Mouse (Mus musculus) C3H10T1/2 (cell line): ENCODE results near the gene Tmtc1. TPM values are rescaled to one million over a fixed set of nuclear protein-coding genes. Genes with fewer than 3 reads are reported as not detected.

Experiments used
- polyA plus RNA-seq, 2 experiments: library from polyadenylated mRNA; unstranded; fragments of >200 nt; fragmentation: generic; extraction: Trizol; gene quantifications; one replicate each; pipeline ENCODE4 v1.2.1; 2012; ENCODE audit warnings: missing spikeins in 2 of 2

Tmtc1 gene
- 1 to 10 TPM in 1 of 2 experiments, under 1 TPM in 1; 0.07 to 4.9 TPM for polyA plus RNA-seq

DNA sequence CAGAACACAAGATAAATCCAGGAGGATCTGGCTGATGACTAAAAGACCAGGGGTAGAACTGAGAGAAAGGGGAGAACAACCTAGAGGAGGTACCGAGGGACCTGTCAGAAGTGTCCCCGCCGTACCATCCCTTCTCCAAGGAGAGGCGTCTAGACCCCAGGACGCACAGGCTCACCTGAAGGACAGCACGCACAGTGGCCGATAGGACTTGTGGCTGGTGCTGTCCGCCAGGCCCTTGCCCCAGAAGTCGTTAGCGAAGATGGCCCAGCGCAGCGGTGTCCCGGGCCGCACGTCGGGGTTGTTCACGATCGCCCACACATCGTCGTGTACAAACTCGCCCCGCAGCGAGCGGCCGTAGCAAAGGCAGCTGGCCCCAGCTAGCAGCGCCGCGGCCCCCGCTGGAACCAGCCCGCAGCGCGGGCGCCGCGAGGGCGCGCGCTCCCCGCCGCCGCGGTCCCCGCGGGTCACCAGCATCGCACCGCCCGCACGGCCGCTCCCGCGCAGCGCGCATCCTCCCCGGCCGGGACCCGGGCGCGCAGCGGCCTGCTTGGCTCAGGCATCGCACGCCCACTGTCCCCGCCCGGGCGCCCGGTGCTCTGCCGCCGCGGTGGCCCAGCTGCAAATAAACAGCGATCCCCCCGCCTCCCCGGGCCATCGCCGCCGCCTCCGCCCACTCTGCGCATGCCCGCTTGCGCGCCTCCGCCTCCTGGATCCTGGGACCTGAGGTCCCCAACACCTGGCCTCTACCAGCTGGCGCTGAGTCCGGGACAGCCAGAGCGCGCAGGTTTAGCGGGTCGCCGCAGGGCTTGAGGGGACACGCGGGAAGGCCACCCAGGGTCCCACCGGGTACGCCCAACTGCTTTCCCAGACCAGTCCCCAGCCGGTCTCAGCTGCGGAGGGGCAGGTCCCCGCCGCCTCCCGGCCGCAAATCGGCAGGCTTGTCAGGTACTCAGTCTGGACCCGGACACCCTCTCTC is at the start of gene Tmtc1:
Tmtc1 (minus strand) TSS at position 664 of the 976 bp plus-strand sequence.

DNA sequence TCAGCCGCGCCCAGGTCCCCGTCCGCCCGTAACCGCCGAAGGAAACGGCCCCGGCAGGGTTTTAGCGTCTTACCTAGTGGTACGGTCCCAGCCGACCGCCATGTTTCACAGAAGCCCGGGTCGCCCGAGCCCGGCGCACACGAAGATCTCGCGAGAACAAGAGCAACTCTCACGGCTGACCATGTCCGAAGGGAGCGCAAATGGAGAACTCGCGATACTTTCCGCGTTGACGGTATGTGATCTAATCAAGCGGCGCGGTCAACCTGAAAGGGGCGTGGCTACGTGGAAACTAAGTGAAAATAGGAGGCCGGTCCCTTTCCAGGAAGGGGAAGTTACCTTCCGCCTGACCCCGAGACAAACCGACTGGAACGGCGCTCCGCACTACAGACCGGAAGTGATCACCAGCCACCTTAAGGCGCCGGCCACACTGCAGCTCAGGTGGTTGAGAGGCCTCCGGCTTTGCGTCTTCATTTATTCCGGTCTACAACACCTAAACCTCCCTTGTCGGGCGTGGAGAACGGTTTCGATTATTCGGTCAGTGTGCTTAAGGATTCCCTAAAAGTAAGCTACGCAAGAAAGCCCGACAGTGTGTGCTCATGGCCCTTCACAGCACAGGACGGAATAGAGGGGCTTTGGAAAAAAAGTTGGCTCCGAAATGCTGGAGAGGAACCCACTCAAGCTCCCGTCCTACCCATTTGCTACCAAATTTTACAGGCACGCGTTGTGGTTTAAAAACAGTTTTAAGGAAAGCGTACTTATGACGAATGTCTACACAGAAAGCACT is 232.1 kb downstream of the Tmtc1 start, which contains the start of gene Ergic2:
Ergic2 (minus strand) TSS at position 478 of the 784 bp plus-strand sequence.

Other genes starting within 250 kb of the Tmtc1 start
- 10 to 100 TPM in 1 of 2 experiments, 1 to 10 TPM in 1; 3.3 to 26.6 TPM for gene Ergic2, start 232.0 kb downstream of the Tmtc1 start, polyA plus RNA-seq